Mouse (Mus musculus) stomach, embryonic 15.5 days (tissue): ENCODE results near the gene Ccl6. TPM values are rescaled to one million over a fixed set of nuclear protein-coding genes. Genes with fewer than 3 reads are reported as not detected.
A peak's percentile ranks its signal among the peaks of the same experiment; 100 is the strongest.
"Not testable (repeated sequence)": the region's sequence is repeated elsewhere in the genome, so short reads cannot be mapped to it uniquely, and the experiment has no call there.

Experiments
- ATAC-seq: fragments of 200-750 bp; cut with Nextera tagmentation; 2 replicates; pipeline ENCODE4 v1.8.0; 2017; ENCODE audit warnings: low read depth, moderate number of reproducible peaks, moderate TSS enrichment; ENCODE audit not compliant: insufficient read depth, low FRiP score
- H3K27ac ChIP-seq: fragments of 300-500 bp; sonication (generic); 2 replicates; pipeline ENCODE4 v1.5.1; 2015; ENCODE audit warnings: mild to moderate bottlenecking, inconsistent platforms
- H3K27me3 ChIP-seq: fragments of 300-500 bp; sonication (generic); replicated peaks from 2 replicates; pipeline ENCODE4 v1.6.1; 2015; ENCODE audit warnings: inconsistent platforms
- H3K36me3 ChIP-seq: fragments of 300-500 bp; sonication (generic); 2 replicates; pipeline ENCODE4 v1.6.1; 2015; ENCODE audit warnings: inconsistent platforms
- H3K4me1 ChIP-seq: fragments of 300-500 bp; sonication (generic); 2 replicates; pipeline ENCODE4 v1.6.1; 2015; ENCODE audit warnings: inconsistent platforms
- H3K4me2 ChIP-seq: fragments of 300-500 bp; sonication (generic); 2 replicates; pipeline ENCODE4 v1.6.1; 2015; ENCODE audit warnings: mild to moderate bottlenecking, inconsistent platforms
- H3K4me3 ChIP-seq: fragments of 300-500 bp; sonication (generic); replicated peaks from 2 replicates; pipeline ENCODE4 v1.5.1; 2015; ENCODE audit warnings: inconsistent platforms
- H3K9ac ChIP-seq: fragments of 300-500 bp; sonication (generic); 2 replicates; pipeline ENCODE4 v1.6.1; 2015; ENCODE audit warnings: inconsistent platforms
- H3K9me3 ChIP-seq: fragments of 300-500 bp; sonication (generic); 2 replicates; pipeline ENCODE4 v1.6.1; 2016; ENCODE audit warnings: inconsistent platforms
- WGBS: fragments of 180-500 bp; shearing (Covaris S2); methylation state at CpG from one replicate; pipeline ENCODE4 v1.1.7; 2015; 5-methylcytosine and 5-hydroxymethylcytosine counted together
- polyA plus RNA-seq: library from polyadenylated mRNA; unstranded; fragments of >200 nt; fragmentation: Nextera tagmentation; extraction: Ambion mirVana; gene quantifications from 2 replicates; pipeline ENCODE4 v1.2.1, GENCODE M21; 2015

The Ccl6 gene
- polyA plus RNA-seq, 1 experiment from 2014 or later: 16.1 TPM

- H3K9ac ChIP-seq: no peak overlapping the region
- H3K36me3 ChIP-seq: no peaks in the 10 kb centered on the region
- no peak overlapping the region for H3K4me3 ChIP-seq
- H3K9me3 ChIP-seq: no peaks in the 10 kb centered on the region
- H3K27ac ChIP-seq: no peak overlapping the region
- H3K4me2 ChIP-seq: no peak overlapping the region
- H3K27me3 ChIP-seq: no peaks in the 10 kb centered on the region
- WGBS: 65% methylated on average over 5 of the region's 5 CpGs
- H3K4me1 ChIP-seq: no peaks in the 10 kb centered on the region
- ATAC-seq: no peak
Measured at GRCm38 (mm10) chr11:83551668-83552067, 41.2 kb downstream of the Ccl6 start.

GRCm38 (mm10) chr11:83551037-83551436 lies 41.9 kb downstream of the Ccl6 start:
- WGBS: 85% methylated on average over 7 of the region's 7 CpGs
- H3K4me2 ChIP-seq, ATAC-seq, H3K4me3 ChIP-seq, H3K9me3 ChIP-seq, H3K4me1 ChIP-seq, H3K9ac ChIP-seq, H3K27me3 ChIP-seq, H3K27ac ChIP-seq, H3K36me3 ChIP-seq: not testable (repeated sequence)

- WGBS: 83% methylated on average over 5 of the region's 5 CpGs
Measured at GRCm38 (mm10) chr11:83550186-83550632, 42.7 kb downstream of the Ccl6 start.

GRCm38 (mm10) chr11:83544214-83544613 lies 48.7 kb downstream of the Ccl6 start:
- no peak overlapping the region for H3K9ac ChIP-seq
- H3K4me1 ChIP-seq: no peaks in the 10 kb centered on the region
- no peak overlapping the region for H3K4me2 ChIP-seq
- no peaks in the 10 kb centered on the region for H3K9me3 ChIP-seq
- peak; percentile 60 for ATAC-seq
- H3K27me3 ChIP-seq: no peaks in the 10 kb centered on the region
- H3K27ac ChIP-seq: no peak overlapping the region
- WGBS: 43% methylated on average over 3 of the region's 3 CpGs
- H3K4me3 ChIP-seq: no peak overlapping the region
- no peaks in the 10 kb centered on the region for H3K36me3 ChIP-seq

More at GRCm38 (mm10) chr11:83550186-83550632, 42.7 kb downstream of the Ccl6 start:
- Histone ChIP-seq H3K27me3 (no peaks in the 10 kb centered on the region), H3K9ac (no peak overlapping the region), H3K4me3 (no peak overlapping the region), H3K4me1 (no peaks in the 10 kb centered on the region), H3K27ac (no peak overlapping the region), H3K4me2 (no peak overlapping the region), H3K36me3 (no peaks in the 10 kb centered on the region), H3K9me3 (no peaks in the 10 kb centered on the region)
- ATAC-seq: no peak

DNA sequence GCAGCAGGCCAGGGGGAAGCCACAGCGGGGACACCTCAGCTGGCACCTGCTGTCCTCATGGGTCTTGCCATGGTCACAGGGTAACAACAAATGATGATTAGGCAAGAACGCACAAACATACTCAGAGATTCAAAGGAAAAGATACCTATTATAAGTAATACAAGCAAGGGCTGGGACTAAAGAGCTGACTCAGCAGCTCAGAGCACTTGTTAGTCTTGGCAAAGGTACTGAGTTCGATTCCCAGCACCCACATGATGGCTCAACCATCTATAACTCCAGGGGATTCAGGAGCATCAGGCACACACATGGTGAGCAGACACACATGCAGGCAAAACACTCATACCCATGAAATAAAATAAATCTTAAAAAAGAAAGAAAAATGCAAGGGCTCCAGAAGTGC lies 51.5 kb downstream of the Ccl6 start:
- H3K36me3 ChIP-seq: no peaks in the 10 kb centered on the region
- ATAC-seq: no peak
- H3K9me3 ChIP-seq: no peaks in the 10 kb centered on the region
- H3K4me2 ChIP-seq: no peak overlapping the region
- H3K4me3 ChIP-seq: no peak overlapping the region
- H3K27me3 ChIP-seq: no peaks in the 10 kb centered on the region
- no peak overlapping the region for H3K27ac ChIP-seq
- WGBS: 85% methylated on average over 3 of the region's 3 CpGs
- H3K9ac ChIP-seq: no peak overlapping the region
- no peaks in the 10 kb centered on the region for H3K4me1 ChIP-seq

- WGBS: 90% methylated on average over 2 of the region's 2 CpGs
- no peaks in the 10 kb centered on the region for H3K9me3 ChIP-seq
- no peak for ATAC-seq
- no peak overlapping the region for H3K4me2 ChIP-seq
- no peak overlapping the region for H3K27ac ChIP-seq
- H3K27me3 ChIP-seq: no peaks in the 10 kb centered on the region
- no peak overlapping the region for H3K9ac ChIP-seq
- H3K36me3 ChIP-seq: no peaks in the 10 kb centered on the region
- H3K4me3 ChIP-seq: no peak overlapping the region
- H3K4me1 ChIP-seq: no peaks in the 10 kb centered on the region
Measured at GRCm38 (mm10) chr11:83540931-83541330, 52.0 kb downstream of the Ccl6 start.

DNA sequence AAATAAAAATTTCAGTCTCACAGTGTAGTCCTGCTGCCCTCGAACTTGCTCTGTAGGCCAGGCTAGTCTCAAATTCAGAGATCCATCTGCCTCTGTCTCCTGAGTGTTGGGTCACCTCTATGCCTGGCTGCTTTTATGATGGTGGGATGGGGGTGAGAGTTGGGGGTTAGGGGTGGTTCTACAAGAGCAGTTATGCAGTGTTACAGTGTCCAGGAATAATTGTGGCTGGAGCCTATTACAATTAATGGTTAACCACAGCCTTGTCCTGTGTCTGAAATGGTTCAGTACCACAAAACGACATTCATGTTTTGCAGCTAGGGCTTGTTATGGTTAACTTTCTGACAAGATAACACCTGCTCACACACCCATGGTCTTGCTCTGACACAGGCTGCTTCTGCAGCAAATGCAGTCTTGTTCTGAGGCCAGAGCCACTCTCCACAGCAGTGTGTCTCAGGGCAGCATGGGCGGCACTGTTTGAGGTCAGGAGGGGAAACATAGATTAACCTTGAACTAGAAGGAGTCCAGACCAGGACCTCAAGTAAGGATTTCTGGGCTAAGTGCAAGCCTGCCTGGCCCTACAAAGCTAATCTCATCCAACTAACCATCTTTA lies 54.1 kb downstream of the Ccl6 start:
- 61% methylated on average over 3 of the region's 3 CpGs for WGBS
- peaks cover 5% of the 10 kb centered on the region for H3K4me1 ChIP-seq
- H3K4me3 ChIP-seq: no peak overlapping the region
- no peak overlapping the region for H3K9ac ChIP-seq
- H3K4me2 ChIP-seq: no peak overlapping the region
- no peak overlapping the region for H3K27ac ChIP-seq
- no peaks in the 10 kb centered on the region for H3K36me3 ChIP-seq
- no peak for ATAC-seq
- no peaks in the 10 kb centered on the region for H3K9me3 ChIP-seq
- H3K27me3 ChIP-seq: no peaks in the 10 kb centered on the region

Other genes starting within 250 kb of the Ccl6 start
- gene Rasl10b, start 183.9 kb downstream of the Ccl6 start, polyA plus RNA-seq: 2.4 and 2.7 TPM in 2 replicates
- gene Gas2l2, start 163.6 kb downstream of the Ccl6 start, polyA plus RNA-seq: 0.08 TPM in 1 of 2 replicates, not detected in the other
- gene 1700020L24Rik, start 155.4 kb downstream of the Ccl6 start, polyA plus RNA-seq: 0.72 and 1.1 TPM in 2 replicates
- 2.4 and 3.1 TPM in 2 replicates for gene Mmp28, start 130.0 kb downstream of the Ccl6 start, polyA plus RNA-seq
- gene Taf15, start 120.0 kb downstream of the Ccl6 start, polyA plus RNA-seq: 13.4 and 14.9 TPM in 2 replicates
- not detected in 2 replicates for gene Heatr9, start 70.9 kb downstream of the Ccl6 start, polyA plus RNA-seq
- 1.6 and 1.7 TPM in 2 replicates for gene Ccl5, start 62.6 kb downstream of the Ccl6 start, polyA plus RNA-seq
- 12.9 and 14.2 TPM in 2 replicates for gene Ccl9, start 14.5 kb downstream of the Ccl6 start, polyA plus RNA-seq
- not detected in 2 replicates for gene Rpl9-ps1, start 52.5 kb upstream of the Ccl6 start, polyA plus RNA-seq
- gene Ccl3, start 56.3 kb upstream of the Ccl6 start, polyA plus RNA-seq: 0.66 and 1.0 TPM in 2 replicates
- gene Ccl4, start 69.5 kb upstream of the Ccl6 start, polyA plus RNA-seq: 0.21 and 0.71 TPM in 2 replicates
- 4.7 and 6.0 TPM in 2 replicates for gene Wfdc17, start 110.9 kb upstream of the Ccl6 start, polyA plus RNA-seq
- 0.57 and 0.66 TPM in 2 replicates for gene Wfdc18, start 115.9 kb upstream of the Ccl6 start, polyA plus RNA-seq
- 8.1 and 9.1 TPM in 2 replicates for gene Wfdc21, start 153.9 kb upstream of the Ccl6 start, polyA plus RNA-seq
- 21.1 TPM in 2 replicates for gene Heatr6, start 160.6 kb upstream of the Ccl6 start, polyA plus RNA-seq